Mouse (Mus musculus): Measurements from ENCODE around the gene Tmx2. TPM values are rescaled to one million over a fixed set of nuclear protein-coding genes. Genes with fewer than 3 reads are reported as not detected.

Gene Tmx2
- polyA plus RNA-seq, 1 experiment: 71.2 TPM

DNA sequence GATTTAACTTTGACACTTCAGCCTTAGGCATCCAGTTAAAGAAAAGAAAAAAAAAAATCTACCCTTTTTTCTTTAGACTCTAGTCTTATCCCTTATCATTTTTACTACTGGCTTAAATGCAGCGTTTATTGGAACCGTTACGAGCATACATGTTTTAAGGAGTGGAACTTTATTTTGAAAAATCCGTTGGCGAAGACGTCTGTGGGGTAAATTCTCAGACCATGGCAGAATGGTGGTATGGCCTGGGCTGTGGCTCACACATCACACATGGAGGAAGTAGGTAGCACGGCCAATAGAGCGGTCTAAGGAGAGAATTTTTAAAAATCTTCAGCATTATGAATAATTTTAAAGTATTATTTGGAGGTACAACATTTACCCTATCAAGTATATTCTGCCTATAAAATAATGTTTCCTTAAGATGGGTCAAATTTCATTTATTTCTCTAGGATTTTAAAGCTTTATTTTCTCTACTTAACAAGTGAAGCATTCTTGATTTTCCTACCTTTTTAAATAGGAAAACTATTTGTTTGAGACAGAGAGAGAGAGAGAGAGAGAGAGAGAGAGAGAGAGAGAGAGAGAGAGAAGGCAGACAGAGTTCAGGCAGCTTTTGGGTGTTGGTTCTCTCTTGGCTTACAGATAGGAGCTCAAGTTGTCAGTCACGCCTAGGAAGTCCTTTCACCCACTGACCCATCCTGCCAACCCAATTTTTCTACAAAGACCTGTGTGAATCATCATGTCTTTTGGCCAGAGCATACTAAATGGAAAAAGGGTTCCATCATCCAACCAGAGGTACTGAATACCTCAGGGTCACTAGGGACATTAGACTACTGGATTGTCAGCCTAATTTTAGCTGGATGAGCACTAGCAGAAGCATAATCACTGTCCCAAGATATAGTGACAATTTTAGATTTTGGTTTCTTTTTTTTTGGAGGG, 37.7 kb upstream of the Tmx2 start:
- TF ChIP-seq POLR2A (IDR thresholded peaks at IDR 0.05; ENCODE audit: low read depth, low read length) (no peak; the same call in 1 of the 2 replicates), CTCF (IDR thresholded peaks at IDR 0.05; ENCODE audit: borderline replicate concordance, insufficient read depth, low read length) (no peak)
- peak overlapping the region; percentile 92 for H3K27ac ChIP-seq (ENCODE audit: insufficient read depth, low read length)
- H3K4me1 ChIP-seq (ENCODE audit: control insufficient read depth, insufficient read depth, low read length): no peaks in the 10 kb centered on the region; the same call in 1 of the 2 replicates

DNA sequence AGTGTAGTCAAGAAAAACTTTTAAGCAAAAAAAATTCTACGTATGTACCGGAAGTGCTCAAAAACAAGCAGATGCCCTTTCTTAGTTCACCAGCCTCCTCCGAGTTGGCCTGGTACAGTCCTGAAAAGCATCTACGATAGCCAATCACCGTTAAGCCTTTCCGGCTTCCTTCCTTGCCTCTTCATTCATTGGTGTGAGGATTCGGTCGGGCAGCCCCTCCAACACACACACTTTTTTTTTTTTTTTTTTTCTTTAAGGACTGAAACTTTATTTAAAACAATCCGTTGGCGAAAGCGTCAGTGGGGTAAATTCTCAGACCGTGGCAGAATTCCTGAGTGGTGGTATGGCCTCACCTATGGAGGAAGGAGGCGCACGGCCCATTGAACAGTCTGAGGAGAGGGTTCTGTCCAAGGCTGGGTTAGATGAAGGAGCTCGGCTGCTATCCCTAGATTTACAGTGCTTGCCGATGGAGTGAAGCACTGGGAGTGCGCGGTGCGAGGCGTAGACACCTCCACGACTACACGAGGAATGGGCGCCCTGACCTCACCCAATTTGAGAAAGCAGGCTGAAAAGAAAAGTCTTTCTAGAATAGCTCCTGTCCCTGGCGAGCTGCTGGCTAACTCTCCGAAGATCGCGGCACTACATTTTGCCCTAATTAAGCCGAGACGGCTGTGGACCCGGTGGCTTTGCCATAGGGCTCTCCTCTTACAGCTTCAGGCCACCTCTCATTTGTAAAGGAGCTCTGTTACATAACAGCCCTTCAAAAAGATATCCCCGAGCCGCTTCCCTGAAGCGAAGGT, 36.8 kb upstream of the Tmx2 start:
- H3K4me1 ChIP-seq (ENCODE audit: control insufficient read depth, insufficient read depth, low read length): no peaks in the 10 kb centered on the region; the same call in 1 of the 2 replicates
- peak overlapping the region; percentile 79 for H3K4me3 ChIP-seq (ENCODE audit: insufficient read depth, low read length)
- TF ChIP-seq POLR2A (IDR thresholded peaks at IDR 0.05; ENCODE audit: low read depth, low read length): peak; percentile 55; the same call in 1 of the 2 replicates
- no peak for TF ChIP-seq CTCF (IDR thresholded peaks at IDR 0.05; ENCODE audit: borderline replicate concordance, insufficient read depth, low read length)

More for the DNA sequence above, 37.7 kb upstream of the Tmx2 start:
- H3K4me3 ChIP-seq (ENCODE audit: insufficient read depth, low read length): peak overlapping the region; percentile 79

DNA sequence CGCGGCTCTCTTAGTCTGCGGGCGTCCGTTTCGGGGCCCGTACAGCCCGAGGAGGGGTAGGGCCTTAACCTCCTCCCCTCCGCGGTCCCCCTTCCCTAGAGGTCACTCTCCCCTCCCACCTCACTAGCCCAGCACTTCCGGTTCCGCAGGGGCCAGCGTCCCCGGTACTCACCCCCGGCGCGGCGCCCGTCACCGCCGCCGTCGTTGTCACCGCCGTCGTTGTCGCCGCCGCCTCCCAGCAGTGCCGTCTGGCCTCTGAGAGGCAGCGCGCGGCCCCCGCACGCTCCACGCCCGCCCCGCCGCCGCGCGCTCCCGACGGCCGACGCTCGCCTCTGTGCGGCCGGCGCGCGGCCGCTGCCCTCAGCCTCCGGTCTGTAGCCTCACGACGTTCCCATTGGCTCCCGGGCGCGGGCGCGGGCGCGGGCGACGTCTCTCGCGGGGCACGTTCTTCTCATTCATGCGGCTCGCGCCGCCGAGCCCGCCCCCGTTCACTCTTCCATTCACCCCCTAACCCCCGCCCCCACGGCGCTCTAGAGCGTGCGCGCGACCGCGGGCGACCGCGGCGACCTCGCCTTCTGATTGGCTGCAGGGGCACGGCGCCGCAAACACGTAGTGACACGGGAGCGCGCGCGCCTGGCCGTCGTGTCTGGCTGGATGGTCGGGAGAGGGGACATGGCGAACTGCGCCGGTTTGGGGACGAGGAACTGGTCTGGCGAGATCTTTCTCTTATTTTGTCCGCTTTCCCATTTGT, 36.0 kb upstream of the Tmx2 start, which contains the start of gene Zdhhc5:
TSS of gene Zdhhc5 (minus strand) at position 370 of the 751 bp plus-strand sequence.
- no peaks in the 10 kb centered on the region; the same call in 1 of the 2 replicates for H3K4me1 ChIP-seq (ENCODE audit: control insufficient read depth, insufficient read depth, low read length)
- peak within 1 kb of the TSS; percentile 99 for H3K4me3 ChIP-seq (ENCODE audit: insufficient read depth, low read length)
- H3K27ac ChIP-seq (ENCODE audit: insufficient read depth, low read length): peak within 1 kb of the TSS; percentile 93
- TF ChIP-seq CTCF (IDR thresholded peaks at IDR 0.05; ENCODE audit: borderline replicate concordance, insufficient read depth, low read length): no peak
- peak; percentile 85 for TF ChIP-seq POLR2A (IDR thresholded peaks at IDR 0.05; ENCODE audit: low read depth, low read length)

More for the DNA sequence above, 36.8 kb upstream of the Tmx2 start:
- peak overlapping the region; percentile 93 for H3K27ac ChIP-seq (ENCODE audit: insufficient read depth, low read length)

DNA sequence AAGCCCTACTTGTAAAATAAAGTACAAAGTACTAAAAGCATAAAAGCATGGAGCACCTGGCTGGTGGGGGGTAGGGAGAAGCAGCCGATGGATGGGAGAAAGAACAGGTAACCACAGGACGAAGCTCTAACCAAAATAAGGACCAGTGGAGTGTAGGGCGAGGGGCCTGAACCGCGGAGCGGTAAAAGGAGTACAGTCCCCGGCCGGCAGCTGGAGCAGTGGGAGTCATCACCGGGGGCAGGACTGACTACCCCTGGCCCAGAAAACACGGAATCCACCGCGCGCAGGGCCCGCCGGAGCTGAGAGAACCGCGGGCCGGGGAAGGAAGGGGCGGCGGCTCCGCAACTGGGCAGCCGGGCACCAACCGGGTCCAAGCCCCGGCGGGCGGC, 35.5 kb upstream of the Tmx2 start:
- TF ChIP-seq CTCF (IDR thresholded peaks at IDR 0.05; ENCODE audit: borderline replicate concordance, insufficient read depth, low read length): no peak
- TF ChIP-seq POLR2A (IDR thresholded peaks at IDR 0.05; ENCODE audit: low read depth, low read length): no peak
- Histone ChIP-seq H3K4me1 (ENCODE audit: control insufficient read depth, insufficient read depth, low read length) (no peaks in the 10 kb centered on the region; the same call in 1 of the 2 replicates), H3K27ac (ENCODE audit: insufficient read depth, low read length) (peak overlapping the region; percentile 91), H3K4me3 (ENCODE audit: insufficient read depth, low read length) (peak overlapping the region; percentile 99)

DNA sequence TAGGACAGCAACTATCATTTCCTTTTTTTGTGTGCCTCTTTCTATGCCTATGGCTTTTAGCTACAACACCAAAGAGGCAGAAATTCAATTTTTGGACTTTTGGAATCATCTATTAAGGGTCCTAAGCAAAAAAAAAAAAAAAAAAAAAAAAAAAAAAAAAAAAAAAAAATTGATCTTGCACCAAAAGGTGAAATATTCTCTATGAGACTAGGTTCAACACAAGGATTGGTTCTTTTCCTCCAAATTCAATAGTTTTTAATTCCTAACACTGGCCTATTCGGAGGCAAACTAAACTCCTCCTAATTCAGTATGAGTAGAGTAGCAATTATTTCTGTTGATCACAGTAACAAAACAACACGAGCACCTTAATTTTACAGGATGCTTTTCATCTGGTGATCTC, 33.0 kb upstream of the Tmx2 start:
- Histone ChIP-seq H3K27ac (ENCODE audit: insufficient read depth, low read length) (no peak overlapping the region), H3K4me3 (ENCODE audit: insufficient read depth, low read length) (no peak overlapping the region), H3K4me1 (ENCODE audit: control insufficient read depth, insufficient read depth, low read length) (peaks cover 2% of the 10 kb centered on the region; the same call in 1 of the 2 replicates)
- TF ChIP-seq CTCF (IDR thresholded peaks at IDR 0.05; ENCODE audit: borderline replicate concordance, insufficient read depth, low read length) (no peak), POLR2A (IDR thresholded peaks at IDR 0.05; ENCODE audit: low read depth, low read length) (no peak)

DNA sequence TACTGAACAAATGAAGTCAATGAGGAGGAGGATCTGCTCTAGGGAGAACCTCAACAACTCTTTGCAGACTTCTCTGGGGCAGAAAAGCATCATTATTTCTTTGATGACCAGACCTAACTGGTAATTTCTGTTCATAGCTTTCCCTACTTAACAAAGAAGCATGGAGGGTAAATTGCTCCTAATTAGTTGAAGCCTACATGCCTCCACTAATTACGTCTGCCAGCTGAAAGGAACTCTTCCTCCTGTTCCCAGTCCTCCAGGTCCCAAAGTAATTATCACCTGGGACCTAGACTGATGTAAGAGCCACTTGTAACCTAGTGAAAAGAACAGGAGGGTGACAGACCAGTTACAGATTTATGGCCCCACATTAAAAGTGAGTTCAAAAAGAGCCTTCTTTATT, 28.6 kb upstream of the Tmx2 start:
- TF ChIP-seq POLR2A (IDR thresholded peaks at IDR 0.05; ENCODE audit: low read depth, low read length) (no peak), CTCF (IDR thresholded peaks at IDR 0.05; ENCODE audit: borderline replicate concordance, insufficient read depth, low read length) (no peak)
- H3K4me3 ChIP-seq (ENCODE audit: insufficient read depth, low read length): no peak overlapping the region
- H3K27ac ChIP-seq (ENCODE audit: insufficient read depth, low read length): no peak overlapping the region
- H3K4me1 ChIP-seq (ENCODE audit: control insufficient read depth, insufficient read depth, low read length): 0 out of 2 replicates have a peak, but pooled peaks cover 3% of the 10 kb centered on the region

DNA sequence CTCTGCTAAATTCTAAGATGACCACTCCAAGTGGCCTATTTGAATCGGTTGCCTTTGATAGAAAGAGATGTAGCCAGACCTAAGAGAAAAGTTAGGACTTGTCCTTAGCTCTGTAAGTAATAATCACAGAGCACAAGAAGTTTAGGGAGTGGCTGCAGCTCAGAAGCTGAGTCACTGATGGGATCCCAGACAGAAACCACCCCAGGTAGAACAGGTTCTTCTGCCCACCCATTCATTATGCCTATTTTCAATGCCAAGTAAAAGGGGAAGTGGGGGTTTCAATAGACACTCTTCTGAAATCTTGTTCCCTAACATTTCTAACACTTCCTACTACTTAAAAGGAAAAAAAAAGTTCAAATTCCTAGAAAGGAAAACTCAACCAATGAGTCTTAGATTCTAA, 26.4 kb upstream of the Tmx2 start:
- no peak overlapping the region for H3K27ac ChIP-seq (ENCODE audit: insufficient read depth, low read length)
- 0 out of 2 replicates have a peak, but pooled peaks cover 3% of the 10 kb centered on the region for H3K4me1 ChIP-seq (ENCODE audit: control insufficient read depth, insufficient read depth, low read length)
- TF ChIP-seq POLR2A (IDR thresholded peaks at IDR 0.05; ENCODE audit: low read depth, low read length): no peak
- TF ChIP-seq CTCF (IDR thresholded peaks at IDR 0.05; ENCODE audit: borderline replicate concordance, insufficient read depth, low read length): no peak
- no peak overlapping the region for H3K4me3 ChIP-seq (ENCODE audit: insufficient read depth, low read length)

DNA sequence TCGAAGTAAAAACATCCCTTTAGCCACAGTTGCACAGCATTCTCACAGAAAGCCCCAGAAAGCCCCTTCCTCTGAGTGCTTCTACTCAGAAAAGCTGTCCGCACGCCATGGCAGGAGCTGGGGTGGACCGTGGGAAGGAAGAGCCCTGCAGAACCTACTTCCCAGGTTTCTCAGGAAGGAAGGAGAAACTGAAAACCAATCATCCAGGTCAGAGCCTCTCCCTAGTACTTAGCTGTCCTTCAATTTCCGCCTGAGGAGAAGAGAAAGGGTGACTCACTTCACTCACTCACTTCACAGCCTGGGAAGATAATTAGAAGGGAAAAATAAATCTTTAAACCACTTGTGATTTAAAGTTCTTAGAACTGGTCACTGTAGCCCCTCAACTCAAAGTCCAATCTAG, 25.4 kb upstream of the Tmx2 start:
- TF ChIP-seq CTCF (IDR thresholded peaks at IDR 0.05; ENCODE audit: borderline replicate concordance, insufficient read depth, low read length) (no peak), POLR2A (IDR thresholded peaks at IDR 0.05; ENCODE audit: low read depth, low read length) (no peak)
- H3K4me1 ChIP-seq (ENCODE audit: control insufficient read depth, insufficient read depth, low read length): 0 out of 2 replicates have a peak, but pooled peaks cover 3% of the 10 kb centered on the region
- H3K27ac ChIP-seq (ENCODE audit: insufficient read depth, low read length): no peak overlapping the region
- no peak overlapping the region for H3K4me3 ChIP-seq (ENCODE audit: insufficient read depth, low read length)

DNA sequence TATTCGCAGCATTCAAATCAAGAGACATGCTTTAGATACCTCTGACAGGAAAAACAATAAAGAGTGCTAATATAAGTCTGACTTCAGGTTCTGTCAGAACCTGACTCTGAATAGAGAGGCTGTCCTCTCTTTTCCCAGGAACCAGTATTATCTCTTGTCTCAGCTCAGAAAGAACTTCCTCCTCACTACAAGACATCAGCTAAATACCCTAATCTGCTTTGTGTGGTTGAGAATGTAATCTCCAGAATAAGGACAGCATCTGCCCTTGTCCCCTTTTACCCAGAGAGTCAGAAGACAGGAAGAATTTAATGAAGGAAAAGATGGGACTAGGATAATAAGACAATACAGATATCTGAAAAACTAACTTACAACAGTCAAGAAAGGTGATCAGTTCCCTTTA, 24.6 kb upstream of the Tmx2 start:
- H3K27ac ChIP-seq (ENCODE audit: insufficient read depth, low read length): no peak overlapping the region

More for the DNA sequence above, 24.6 kb upstream of the Tmx2 start:
- TF ChIP-seq POLR2A (IDR thresholded peaks at IDR 0.05; ENCODE audit: low read depth, low read length) (no peak), CTCF (IDR thresholded peaks at IDR 0.05; ENCODE audit: borderline replicate concordance, insufficient read depth, low read length) (no peak)
- 0 out of 2 replicates have a peak, but pooled peaks cover 3% of the 10 kb centered on the region for H3K4me1 ChIP-seq (ENCODE audit: control insufficient read depth, insufficient read depth, low read length)
- no peak overlapping the region for H3K4me3 ChIP-seq (ENCODE audit: insufficient read depth, low read length)

Measured in embryonic fibroblast, embryonic 13.5 days (primary cell).